Mouse (Mus musculus) urinary bladder, adult 18-20 months (tissue): ENCODE measurements around the gene Pim1.
A peak's percentile ranks its signal among the peaks of the same experiment; 100 is the strongest.

ENCODE experiments used
- DNase-seq, 2 experiments: peaks; one replicate each; pipeline ENCODE4 v3.0.0; 2022; ENCODE audit warnings: low spot score in 2 of 2, mixed read lengths in 2 of 2

The Pim1 gene

GRCm38 (mm10) chr17:29465405-29466010 is 25.0 kb upstream of the Pim1 start:
- DNase-seq, result no peak

- no peak for DNase-seq
Measured at GRCm38 (mm10) chr17:29467030-29467429, 23.5 kb upstream of the Pim1 start.

GRCm38 (mm10) chr17:29473466-29473865 is 17.1 kb upstream of the Pim1 start:
- DNase-seq, result no peak

- DNase-seq, result no peak
Measured at GRCm38 (mm10) chr17:29474036-29474435, 16.5 kb upstream of the Pim1 start.

GRCm38 (mm10) chr17:29475142-29475541 is 15.4 kb upstream of the Pim1 start:
- DNase-seq, result no peak

- no peak for DNase-seq
Measured at GRCm38 (mm10) chr17:29476461-29476860, 14.1 kb upstream of the Pim1 start.

- no peak for DNase-seq
Measured at GRCm38 (mm10) chr17:29477357-29477756, 13.2 kb upstream of the Pim1 start.

- DNase-seq, result no peak
Measured at GRCm38 (mm10) chr17:29478271-29478670, 12.3 kb upstream of the Pim1 start.

GRCm38 (mm10) chr17:29480256-29480655 is 10.3 kb upstream of the Pim1 start:
- DNase-seq, result no peak

GRCm38 (mm10) chr17:29482632-29483031 is 7.9 kb upstream of the Pim1 start:
- DNase-seq, result no peak

GRCm38 (mm10) chr17:29483282-29483681 is 7.3 kb upstream of the Pim1 start:
- DNase-seq, result no peak

GRCm38 (mm10) chr17:29484431-29484830 is 6.1 kb upstream of the Pim1 start:
- no peak for DNase-seq

- DNase-seq, result peak in 1 of 2 experiments; percentile 52
Measured at GRCm38 (mm10) chr17:29485336-29486233, 5.0 kb upstream of the Pim1 start.

- no peak for DNase-seq
Measured at GRCm38 (mm10) chr17:29488257-29488977, 2.1 kb upstream of the Pim1 start.

- peak; percentile 34 to 46 for DNase-seq
Measured at GRCm38 (mm10) chr17:29488978-29489970, 1.3 kb upstream of the Pim1 start.

GRCm38 (mm10) chr17:29489971-29490712 is 411 bp upstream of the Pim1 start:
- peak; percentile 93 to 97 for DNase-seq

GRCm38 (mm10) chr17:29491591-29492268 is 1.2 kb downstream of the Pim1 start:
- DNase-seq, result peak; percentile 50 to 76

GRCm38 (mm10) chr17:29492269-29493191 is 2.0 kb downstream of the Pim1 start:
- DNase-seq, result peak; percentile 61 to 72
